Mouse (Mus musculus) cerebellum, postnatal 14 days (tissue): Measurements from ENCODE around the gene Tnfrsf9.
A peak's percentile ranks its signal among the peaks of the same experiment; 100 is the strongest.
"Not testable (repeated sequence)": the region's sequence is repeated elsewhere in the genome, so short reads cannot be mapped to it uniquely, and the experiment has no call there.

Experiments used
- DNase-seq, 2 experiments: peaks; one replicate each; pipeline ENCODE4 v3.0.0; 2021; ENCODE audit warnings: mixed read lengths in 2 of 2

Gene Tnfrsf9

DNA sequence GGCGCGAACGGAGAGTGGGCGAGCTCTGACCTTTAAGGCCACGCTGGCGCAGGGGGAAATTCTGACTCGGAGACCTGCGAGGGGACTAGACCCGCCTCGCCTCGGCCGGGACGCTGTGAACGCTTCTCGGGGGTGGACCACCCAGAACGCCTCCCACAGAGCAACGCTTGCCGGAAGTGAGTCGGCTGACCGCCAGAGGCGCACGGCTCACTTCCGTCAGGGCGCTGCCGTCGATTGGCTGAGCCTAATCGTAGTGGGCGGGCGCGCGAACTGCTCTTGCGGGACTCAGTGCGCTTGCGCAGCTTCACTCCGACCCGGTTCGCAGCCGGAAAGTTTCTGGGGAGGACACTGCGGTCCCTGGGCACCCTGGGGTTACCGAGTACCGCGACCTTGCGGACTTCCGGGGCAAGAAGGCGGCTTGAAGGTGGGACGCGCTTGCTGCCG, at the start of gene Tnfrsf9, which contains the start of gene Park7:
TSS of gene Tnfrsf9 (plus strand) at position 273 of the 444 bp plus-strand sequence.
TSS of gene Park7 (minus strand) at position 148 of the 444 bp plus-strand sequence.
- DNase-seq = peak; percentile 97 to 98

DNA sequence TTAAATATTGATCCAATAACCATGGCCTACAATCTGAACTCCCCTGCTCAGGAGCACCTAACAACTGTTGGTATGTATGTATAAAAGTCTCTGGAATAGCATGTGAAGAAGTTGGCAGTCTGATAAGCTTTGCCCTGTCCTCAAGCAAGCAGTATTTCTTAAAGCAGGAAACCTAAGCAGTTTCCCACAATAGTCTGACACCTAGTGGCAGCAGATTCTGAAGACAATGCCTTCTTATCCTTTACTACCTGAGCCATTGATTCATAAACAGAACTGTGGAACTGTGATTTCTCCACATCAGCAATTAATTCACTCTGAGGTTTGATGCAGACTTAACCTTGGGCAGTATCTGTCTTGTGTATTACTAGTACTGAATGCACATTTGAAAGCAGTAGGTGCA, 49.0 kb upstream of the Tnfrsf9 start:
- peak in 1 of 2 experiments; percentile 45 for DNase-seq

DNA sequence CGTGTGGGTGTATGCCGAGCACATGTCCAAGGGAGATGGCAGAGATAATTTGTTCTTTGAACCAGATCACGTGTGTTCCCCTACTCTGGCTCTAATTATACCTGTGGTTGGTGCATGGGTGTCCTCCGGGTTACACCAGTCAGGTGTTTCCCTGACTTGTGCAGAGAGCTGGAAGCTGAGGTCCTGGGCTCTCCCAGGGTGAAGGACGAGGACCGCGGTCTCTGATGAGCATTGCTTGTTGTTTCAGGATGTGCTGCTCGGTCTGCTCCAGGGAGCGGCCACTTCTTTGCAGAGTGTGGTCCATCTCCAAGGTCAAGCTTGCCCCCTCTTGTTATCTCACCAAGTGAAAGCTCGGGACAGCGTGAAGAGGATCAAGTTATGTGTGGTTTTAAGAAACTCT, 48.3 kb upstream of the Tnfrsf9 start:
- no peak for DNase-seq

DNA sequence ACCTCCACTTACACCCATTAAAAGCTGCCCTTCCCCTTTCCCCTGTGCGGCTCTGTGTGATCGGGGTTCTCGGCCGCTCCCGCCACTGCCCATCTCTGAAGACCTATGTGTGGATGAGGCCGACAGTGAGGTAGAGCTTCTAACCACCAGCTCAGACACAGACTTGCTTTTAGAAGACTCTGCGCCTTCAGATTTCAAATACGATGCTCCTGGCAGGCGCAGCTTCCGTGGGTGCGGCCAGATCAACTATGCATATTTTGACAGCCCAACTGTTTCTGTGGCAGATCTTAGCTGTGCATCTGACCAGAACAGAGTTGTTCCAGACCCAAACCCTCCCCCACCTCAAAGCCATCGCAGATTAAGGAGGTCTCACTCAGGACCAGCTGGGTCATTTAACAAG, 47.9 kb upstream of the Tnfrsf9 start:
- no peak for DNase-seq

DNA sequence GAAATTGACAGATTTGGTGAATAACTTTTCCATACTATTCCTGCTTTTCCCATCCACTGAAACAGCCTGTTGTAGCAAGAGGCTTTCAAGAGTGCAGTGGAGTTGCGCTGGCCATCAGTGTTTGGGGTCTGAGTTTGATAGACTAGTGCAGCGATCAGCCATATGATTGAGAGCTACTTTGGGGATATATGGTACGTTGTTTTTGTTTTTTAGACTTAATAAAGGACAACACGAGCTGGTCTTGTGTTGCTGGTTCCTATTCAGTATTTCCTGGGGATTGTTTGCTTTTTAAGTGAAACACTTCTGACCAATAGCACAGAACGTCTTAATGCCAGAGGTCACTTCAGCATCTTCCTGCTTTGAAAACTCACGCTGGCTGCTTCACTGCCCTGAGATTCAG, 46.2 kb upstream of the Tnfrsf9 start:
- no peak for DNase-seq

DNA sequence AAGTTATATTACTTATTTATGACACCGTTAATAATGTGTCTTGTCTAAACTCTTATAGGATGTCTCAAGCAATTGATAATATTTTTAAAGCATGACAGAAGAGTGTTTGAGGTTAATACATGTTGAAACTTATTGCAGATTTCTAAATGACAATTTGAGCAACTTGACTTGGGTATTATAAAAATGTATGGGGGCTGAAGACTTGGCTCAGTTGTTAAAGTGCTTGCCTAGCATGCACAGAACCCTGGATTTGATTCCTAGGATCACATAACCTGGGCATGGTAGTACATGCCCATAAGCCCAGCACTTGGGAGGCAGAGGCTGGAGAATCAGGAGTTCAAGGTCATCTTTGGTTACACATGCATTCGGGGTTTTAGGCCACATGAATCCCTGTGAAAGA, 45.5 kb upstream of the Tnfrsf9 start:
- DNase-seq = no peak

DNA sequence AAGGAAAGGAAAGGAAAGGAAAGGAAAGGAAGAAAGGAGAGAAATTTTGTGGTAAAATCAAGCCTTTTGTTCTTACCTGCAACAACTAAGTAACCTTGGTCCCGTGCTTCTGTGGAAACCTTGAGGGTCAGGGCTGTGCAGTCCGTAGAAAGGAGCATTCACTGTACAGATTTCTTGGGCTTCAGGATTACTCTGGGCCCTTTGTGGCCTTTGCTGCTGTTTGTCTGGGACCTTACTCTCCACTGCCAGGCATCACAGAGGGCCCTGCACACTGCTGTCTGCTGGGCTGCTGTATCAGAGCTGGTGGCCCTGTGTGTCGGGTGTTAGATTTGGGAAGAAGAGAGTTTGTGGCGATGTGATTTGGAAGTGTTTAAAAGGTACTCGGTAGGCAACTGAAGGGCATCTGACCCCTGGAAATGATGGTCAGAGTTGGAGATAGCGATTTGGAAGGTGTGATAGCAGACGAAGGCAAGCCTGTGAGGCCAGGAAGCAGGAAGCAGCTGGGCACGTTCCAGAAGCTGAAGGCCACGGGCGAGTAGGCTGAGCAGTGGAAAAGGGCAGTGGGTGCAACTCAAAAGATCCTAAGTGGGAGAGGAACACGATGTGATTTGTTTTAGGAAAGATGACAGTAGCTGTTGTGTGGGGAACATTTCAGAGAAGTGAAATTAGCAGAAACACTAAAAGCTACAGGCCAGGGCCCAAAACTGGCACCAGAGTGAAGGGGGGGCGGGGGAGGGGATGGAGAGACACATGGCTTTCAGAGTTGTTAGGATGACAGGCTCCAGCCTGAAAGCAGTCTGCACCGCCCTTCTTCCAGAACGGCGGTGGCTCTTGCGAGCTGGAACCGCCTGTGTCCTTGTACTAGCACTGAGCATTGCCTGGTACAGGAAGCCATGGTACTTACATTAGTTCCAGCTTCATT, 44.8 kb upstream of the Tnfrsf9 start:
- DNase-seq = no peak

DNA sequence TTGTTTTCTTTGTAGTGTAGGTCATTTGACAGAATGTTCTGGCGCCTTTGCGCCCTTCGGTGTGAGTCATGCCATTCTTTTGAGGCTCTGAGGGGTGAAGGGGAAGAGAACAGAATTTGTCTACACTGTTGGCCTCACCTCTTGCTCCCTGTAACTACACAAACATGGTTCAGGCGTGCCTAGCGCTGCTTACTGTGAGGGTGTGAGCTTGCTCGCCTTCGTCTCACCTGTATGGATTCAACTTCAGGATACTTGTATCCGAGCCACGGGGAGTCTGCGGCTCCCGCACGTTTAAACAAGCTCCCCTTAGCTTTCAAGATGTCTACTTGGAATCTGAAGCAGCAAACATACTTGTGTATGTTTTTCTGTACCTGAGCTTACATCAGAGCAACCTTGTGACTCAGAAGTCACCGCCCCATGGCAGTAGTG, 43.4 kb upstream of the Tnfrsf9 start:
- DNase-seq = no peak

DNA sequence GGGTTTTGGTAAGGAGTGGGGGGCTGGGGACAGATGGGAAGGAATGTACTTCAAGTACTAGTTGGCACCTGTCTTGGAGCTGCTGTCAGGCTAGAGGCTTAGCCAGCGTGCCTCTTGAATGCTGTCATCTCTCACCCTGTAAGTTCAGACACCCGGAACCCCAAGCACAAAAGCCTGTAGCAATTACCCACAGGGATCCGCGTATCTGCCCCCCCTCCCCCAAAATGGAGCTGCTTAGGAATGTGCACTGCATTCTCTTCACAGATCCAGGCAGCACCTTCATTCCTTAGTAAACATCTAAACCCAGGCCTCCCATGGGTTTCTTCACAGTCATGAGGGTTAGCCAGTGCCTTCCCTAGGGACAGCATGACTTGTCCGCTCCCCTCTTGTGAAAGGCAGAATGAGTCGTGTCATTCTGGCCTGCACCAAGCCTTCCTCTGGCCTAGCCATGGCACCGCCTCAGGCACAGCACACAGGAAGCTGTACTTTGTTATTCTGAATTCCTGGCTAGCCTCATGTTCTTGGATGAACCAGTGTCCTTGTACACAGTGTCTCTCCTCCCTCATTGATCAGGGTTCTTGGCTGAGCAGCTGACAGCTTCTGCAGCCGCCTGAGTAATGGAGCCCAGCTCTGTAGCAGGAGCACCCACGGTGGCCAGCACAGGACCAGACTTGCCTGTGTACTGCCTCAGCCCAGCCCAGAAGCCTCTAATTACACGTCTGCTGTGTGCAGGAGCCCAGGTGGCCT, 42.8 kb upstream of the Tnfrsf9 start:
- peak in 1 of 2 experiments; percentile 20 for DNase-seq

DNA sequence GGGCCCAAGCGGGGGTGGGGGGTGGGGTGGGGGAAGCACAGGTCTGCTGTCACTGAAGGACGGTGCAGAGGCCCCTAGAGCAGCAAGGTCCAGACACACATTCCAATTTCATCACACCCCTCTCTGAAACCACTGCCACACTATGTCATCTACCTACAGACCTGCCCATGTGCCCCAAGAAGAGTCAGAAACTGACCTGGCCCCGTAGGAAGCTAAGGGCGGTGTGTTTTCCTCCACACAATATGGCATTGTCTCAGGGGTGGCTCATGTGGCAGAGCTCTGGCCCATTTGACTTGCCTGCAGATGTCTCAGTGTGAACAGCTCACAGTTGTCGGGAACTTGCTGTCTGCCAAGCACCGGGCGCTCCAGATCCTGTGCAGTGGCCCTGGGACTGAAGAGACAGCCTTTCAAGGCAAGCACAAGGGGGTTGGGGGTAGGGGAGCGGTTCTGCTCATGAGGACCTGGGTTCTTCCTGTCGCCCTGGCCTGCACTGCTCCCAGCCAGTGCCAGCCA, 42.2 kb upstream of the Tnfrsf9 start:
- DNase-seq = peak; percentile 27 to 37

DNA sequence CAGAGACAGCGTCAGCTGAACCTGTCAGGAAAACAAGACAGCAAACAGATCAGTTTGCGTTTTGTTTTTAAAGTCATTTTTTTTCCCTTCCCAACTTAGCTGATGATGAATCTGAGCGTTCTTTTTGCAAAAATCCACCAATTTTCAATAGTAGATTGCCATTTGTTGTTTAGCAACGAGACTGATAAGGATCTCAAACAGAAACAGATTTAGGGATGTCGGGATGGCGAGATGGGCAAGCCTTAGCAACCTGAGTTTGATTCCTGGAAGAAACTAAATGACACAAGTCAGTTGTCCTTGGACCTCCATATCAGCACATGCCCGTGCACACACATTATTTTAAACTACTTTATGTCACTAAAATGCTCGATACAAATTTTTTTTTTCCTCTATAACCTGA, 41.7 kb upstream of the Tnfrsf9 start:
- DNase-seq = no peak

DNA sequence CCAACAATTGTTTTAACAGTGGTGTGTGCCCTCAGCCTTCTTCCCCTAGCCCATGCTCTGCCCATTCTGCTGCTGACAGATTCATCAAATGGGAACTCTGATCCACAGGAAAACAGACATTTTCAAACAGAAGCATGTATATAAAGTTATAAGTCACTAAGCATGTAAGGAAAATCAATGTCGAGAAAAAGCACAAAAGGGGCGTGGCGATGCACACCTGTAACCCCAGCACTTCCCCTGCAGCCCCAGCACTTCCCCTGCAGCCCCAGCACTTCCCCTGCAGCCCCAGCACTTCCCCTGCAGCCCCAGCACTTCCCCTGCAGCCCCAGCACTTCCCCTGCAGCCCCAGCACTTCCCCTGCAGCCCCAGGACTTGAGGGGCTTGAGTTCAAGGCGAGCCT, 39.9 kb upstream of the Tnfrsf9 start:
- not testable (repeated sequence) for DNase-seq

DNA sequence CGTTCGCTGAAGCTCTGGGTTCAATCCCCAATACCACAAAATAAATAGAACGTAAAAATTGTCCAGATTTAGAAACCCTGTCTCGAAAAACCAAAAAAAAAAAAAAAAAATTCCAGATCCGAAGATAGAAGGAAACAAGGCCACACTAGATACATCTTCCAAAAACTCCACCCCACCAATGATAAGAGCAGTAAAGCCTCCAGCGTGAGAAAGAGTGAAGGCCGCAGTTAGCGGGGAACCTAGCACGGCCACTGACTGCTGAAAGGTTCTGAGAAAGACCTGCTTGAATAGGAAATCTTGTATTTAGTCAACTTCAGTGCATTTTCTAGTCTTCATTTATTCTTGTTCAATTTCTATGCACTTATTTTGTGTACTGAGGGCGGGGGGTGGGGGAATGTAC, 39.0 kb upstream of the Tnfrsf9 start:
- DNase-seq = no peak

DNA sequence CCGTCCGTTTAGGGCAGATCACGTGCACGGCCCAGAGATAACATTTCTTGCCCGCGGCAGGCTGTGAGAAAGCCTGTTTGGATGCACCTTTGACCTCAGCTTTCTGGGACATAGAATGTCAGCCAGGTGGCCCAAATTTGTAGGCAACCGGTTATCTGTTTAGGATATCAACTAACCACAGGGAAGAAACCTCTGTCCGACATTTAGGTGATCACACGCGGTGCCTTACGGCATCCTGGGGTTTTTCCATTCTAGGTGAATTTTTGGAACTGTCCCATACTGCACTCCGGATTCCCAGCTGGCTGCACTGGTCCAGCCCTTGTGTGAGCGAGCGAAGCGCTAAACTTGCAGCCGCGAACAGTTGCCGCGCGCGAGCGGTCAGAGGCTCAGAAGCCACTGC, 34.7 kb upstream of the Tnfrsf9 start:
- DNase-seq = no peak

DNA sequence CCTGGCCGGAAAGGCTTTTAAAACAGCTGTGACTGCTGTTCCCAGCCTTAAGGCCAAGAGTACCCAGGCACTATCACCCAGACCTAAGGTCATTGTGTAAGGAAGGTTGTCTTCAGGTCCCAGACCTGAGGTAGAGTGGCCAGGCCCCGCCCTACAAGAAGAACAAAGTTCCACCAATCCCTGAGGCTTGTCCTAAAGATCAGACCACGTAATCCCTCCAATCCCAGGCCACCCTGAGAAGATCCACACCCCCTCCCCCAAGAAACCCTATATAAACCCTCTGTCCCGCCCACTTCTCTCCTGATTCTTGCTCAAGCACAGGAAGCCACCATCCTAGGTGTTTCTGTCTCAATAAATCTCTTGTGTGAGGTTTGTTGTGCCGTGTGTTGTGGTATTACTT, 34.0 kb upstream of the Tnfrsf9 start:
- DNase-seq = no peak

DNA sequence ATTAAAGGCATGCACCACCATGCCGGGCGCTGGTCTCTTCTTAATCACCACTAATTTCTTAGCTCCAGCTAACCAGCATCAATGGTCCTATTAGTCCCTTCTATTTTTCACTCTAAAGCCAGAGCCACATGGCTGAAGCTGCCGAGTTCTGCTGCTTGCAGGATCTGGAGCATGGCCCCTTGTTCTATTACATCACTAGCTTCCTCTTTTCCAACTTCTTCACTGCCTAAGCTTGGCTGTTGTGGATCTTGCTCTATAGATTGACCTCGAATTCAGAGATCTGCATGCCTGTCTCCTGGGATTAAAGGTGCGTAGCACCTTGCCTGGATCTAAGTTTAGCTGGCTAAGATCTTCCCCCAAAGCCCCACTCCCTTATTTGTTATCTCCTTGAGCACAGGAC, 31.7 kb upstream of the Tnfrsf9 start:
- no peak for DNase-seq

DNA sequence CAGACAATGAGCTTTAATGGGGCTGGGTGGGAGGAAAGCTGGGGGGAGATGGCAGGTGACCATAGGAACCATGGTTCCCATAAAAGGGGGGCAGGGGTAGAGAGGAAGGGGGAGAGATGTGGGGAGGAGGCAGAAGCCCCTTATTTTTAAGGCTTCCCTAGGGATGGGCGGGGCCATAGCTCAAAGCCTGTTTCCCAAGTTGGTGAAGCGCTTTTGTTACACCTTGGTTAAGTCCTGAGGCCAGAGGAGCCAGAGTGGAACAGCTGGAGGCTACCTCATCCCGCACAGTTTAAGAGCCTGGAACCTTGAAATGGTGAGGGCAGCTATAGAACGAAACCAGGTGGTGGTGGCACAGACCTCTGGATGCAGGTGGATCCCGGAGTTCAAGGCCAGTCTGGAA, 26.5 kb upstream of the Tnfrsf9 start:
- no peak for DNase-seq

DNA sequence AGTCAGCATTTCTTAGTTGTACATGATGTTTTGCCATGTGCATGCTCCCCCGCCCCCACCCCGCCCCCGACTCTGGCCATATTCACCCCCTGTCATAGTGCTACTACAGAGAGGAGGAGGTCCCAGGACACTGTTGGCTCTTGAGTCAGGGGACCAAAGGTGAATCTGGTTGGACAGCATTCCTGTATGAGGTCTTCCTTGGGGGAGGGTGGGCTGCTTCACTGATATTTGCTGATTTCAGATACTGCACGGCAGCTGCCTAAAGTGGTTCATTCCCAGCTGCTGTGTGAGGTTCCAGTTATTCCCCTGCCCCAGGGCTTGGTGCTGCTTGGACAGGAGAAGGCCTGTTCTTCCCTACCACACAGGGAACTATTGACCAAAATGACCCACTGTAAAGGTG, 25.9 kb upstream of the Tnfrsf9 start:
- no peak for DNase-seq

DNA sequence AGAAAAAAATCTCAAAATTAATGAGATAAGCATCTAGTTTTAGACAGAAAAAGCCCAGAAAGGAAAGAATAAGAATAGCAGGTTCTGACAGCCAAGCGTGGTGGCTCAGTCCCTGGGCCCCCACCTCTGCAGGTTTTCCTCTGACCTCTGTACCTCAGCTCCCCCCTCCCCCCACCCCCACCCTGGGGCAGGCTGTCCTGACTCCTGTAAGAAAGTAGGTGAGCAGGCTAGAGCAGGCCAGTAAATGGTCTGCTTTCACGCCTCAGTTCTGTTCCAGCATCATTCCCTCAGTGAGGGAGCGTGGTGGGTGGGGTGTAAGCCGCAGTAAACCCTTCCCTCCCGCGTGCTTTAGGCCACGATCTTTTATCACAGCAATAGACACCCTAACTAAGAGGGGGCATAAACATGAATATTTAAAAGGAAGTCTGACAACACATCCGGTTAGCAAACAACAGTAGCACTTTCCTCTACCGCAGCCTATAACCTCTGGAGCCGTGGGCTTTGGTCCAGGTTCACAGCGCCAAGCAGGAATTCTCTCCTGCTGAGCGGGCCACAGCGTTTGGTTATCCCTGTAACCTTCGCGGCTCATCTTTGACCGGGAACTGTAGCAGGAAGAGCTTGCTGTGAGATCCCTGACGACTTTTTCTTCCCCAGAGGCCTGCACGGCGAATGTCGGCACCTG, 24.9 kb upstream of the Tnfrsf9 start:
- DNase-seq = no peak

DNA sequence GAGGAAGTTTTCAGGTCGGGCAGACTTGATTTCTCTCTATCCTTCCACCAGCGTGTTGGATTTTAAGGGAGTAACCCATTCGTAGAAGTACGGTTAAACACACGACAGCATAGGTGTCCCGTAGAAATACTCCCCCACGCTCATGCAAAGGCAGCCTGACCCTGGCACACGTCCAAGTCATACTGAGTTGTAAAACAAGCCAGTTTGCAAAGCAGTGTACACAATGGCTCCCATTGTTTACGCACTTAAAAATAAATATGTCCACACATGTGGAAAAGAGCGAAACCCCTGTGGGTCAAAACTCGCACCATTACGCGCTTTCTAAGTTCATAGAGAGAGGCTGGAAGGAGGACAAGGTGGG, 24.4 kb upstream of the Tnfrsf9 start:
- peak in 1 of 2 experiments; percentile 47 for DNase-seq

DNA sequence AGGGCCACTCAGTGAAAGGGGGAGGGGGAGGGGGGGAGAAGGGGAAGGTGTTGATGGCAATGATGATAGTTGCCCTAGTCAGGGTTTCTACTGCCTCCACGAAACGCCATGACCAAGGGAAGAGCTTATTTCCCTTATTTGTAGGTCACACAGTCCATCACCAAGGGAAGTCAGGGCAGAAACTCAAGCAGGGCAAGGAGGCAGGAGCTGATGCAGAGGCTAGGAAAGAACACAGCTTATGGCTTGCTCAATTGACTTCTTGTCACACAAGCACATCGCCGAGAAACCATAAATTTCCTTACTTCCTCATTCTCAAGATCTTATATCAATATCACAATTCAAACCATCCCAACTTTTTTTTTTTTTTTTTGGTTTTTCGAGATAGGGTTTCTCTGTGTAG, 23.1 kb upstream of the Tnfrsf9 start:
- no peak for DNase-seq

DNA sequence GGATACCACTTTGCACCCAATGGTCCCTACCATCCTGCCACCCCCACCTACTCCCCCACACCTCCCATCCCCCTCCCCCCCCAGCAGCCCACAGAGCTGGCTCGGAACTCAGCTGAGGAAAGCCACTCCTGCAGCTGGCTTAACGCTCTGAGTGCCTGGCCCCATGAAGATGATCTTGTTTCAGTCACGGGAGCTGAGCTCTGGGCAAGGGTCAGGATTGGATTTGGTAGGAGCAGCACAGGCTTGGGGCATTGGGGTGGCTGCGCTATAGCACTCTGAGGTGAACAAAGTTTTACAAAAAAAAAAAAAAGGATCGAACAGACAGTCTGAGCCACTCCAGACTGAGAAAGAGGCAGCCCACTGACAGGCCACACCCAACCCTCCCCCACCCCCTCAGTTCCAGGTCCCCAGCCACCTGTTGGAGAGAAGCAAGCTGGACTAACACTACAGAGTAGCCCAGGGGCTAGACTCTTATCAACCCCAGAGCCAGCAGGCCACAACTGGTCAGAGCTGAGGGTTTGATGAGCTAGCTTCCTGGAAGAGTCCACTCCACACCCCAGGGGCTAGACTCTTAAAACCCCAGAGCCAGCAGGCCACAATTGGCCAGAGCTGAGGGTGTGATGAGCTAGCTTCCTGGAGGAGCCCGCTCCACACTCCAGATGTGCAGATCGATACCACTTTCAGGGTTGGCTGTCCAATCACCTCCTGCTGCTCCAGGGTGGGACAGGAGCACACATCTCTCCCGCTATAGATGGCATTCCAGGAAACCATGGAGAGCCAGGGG, 19.5 kb upstream of the Tnfrsf9 start:
- DNase-seq = no peak
